Mouse (Mus musculus) testis, postnatal 10 days (tissue): ENCODE results near the gene Uqcr11.

ENCODE experiments used
- DNase-seq: peaks from one replicate; pipeline ENCODE4 v3.0.0; 2021; ENCODE audit warnings: low spot score

Gene Uqcr11

GRCm38 (mm10) chr10:80399191-80399972 lies 7.2 kb downstream of the Uqcr11 start, which contains the start of gene Mbd3:
Mbd3 (minus strand) TSS chr10:80399550.
- peak; percentile 99 for DNase-seq

GRCm38 (mm10) chr10:80398719-80399190 lies 7.9 kb downstream of the Uqcr11 start:
- peak; percentile 98 for DNase-seq

DNA sequence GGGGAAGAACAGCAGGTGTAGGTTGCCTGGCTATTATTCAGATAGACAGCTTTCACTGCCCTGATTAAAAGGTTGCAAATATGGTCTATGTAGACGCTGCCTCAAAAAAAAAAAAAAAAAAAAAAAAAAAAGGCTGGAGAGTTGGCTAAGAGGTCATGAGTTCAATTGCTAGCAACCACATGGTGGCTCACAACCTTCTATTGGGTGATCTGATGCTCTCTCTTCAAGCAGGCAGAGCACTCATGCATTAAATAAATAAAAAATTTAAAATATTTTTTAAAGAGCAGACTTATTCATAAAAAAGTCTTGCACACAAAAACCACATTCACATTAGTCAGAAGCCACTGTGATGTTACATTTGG lies 8.5 kb downstream of the Uqcr11 start:
- no peak for DNase-seq

DNA sequence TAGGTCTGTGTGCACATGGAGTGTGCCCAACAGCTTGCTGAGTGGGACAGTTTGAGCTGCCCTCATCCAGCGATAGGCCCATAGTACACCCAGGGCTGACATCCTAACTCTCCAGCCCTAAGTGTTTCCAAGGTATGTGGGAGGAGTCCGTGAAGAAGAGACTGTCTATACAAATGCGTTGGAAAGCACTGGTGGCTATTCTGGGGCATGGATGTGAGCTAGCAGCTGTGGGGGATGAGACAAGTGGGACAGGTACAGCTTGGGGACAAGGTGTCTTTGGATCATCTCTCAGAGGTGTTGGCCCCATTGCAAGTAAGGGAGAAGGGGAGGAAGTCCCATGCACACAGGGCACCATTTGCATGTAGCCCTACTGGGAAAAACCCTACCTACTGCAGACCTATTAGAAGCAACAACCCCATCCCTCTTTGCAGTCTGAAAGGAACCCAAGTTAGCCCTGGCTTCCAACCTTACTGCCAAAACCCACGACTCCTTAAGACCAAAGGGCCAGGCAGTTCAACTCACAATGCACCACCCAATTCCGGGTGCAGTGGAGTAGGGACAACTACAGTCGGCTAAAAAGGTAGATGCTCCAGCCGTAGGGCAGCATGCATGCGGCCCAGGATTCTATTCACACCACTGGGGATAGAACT lies 9.0 kb downstream of the Uqcr11 start:
- DNase-seq: no peak

- DNase-seq: no peak
These were observed 9.7 kb downstream of the Uqcr11 start for GRCm38 (mm10) chr10:80396822-80397523.

DNA sequence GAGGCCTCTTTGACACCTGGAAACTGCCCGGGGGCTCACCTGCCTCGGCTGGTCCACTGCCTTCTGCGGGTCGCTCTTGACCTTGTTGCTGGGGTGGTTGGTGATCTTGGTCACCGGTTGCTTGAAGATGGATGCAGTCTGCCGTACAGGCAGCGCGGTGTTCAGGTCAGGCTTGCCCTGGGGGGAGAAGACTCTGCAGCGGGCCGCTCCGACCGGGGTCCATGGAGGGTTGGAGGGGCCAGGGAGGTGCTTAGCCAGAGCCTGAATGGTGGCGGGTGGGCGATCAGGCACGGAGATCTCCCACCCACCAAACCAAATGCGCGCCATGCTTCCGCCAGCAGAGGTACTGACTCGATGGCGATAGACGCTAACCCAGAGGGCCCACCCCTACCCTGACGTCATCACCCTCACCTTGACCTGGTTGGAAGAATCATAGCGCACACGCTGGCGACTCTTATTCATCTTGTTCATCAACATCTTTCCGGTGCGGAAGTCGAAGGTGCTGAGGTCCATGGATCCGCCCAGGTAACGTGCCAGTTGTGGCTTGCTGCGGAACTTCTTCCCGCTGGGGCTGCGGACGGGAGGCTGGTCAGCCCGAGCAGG lies 11.5 kb downstream of the Uqcr11 start:
- no peak for DNase-seq

DNA sequence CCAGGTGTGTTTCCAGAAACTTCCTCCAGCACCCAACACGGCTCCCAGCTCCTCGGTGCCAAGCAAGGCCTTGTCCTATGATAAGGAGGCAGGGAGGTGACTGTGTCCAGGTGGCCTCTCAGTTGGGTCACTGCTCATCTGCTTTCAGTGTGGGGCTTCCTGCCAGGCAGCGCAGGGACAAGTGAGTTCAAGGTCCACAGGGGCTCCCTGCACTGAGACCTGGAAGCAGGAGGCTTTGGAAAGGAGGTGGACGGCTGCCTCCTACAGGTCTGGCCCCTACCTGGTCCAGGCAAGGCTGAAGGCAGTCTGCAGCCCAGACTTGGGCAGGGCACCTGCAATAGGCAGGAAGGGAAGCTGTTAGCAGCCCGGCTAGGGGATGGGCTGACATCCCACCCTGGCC lies 13.9 kb downstream of the Uqcr11 start:
- DNase-seq: no peak

- no peak for DNase-seq
These were observed 15.9 kb downstream of the Uqcr11 start for GRCm38 (mm10) chr10:80390697-80391096.

- no peak for DNase-seq
These were observed 17.4 kb downstream of the Uqcr11 start for GRCm38 (mm10) chr10:80389185-80389708.

GRCm38 (mm10) chr10:80388731-80389130 lies 17.9 kb downstream of the Uqcr11 start:
- DNase-seq: no peak

DNA sequence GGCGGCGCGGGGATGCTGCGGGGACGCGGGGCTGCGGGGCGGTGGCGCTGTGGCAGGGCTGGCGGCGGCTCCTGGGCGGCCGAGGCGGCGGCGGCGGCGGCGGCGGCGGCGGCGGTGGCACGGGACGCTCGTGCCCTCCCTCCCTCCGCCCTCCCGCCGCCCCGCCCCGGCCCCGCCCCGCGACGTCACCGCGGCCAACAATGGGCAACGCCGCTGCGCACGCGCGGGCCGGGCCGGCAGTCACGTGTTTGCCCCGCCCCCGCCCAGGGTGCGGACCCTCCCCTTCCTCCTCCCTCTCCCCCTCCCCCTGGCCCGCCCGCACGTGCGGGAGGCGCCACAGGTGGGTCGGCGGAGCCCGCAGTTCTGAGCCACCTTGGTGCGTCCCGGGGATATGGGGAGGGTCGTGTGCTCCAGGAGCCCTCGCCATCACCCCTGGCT lies 19.1 kb downstream of the Uqcr11 start, which contains the start of gene Mex3d:
TSS of gene Mex3d (minus strand) at position 138 of the 438 bp plus-strand sequence.
- peak; percentile 97 for DNase-seq

GRCm38 (mm10) chr10:80386735-80387471 lies 19.7 kb downstream of the Uqcr11 start:
- peak; percentile 73 for DNase-seq

DNA sequence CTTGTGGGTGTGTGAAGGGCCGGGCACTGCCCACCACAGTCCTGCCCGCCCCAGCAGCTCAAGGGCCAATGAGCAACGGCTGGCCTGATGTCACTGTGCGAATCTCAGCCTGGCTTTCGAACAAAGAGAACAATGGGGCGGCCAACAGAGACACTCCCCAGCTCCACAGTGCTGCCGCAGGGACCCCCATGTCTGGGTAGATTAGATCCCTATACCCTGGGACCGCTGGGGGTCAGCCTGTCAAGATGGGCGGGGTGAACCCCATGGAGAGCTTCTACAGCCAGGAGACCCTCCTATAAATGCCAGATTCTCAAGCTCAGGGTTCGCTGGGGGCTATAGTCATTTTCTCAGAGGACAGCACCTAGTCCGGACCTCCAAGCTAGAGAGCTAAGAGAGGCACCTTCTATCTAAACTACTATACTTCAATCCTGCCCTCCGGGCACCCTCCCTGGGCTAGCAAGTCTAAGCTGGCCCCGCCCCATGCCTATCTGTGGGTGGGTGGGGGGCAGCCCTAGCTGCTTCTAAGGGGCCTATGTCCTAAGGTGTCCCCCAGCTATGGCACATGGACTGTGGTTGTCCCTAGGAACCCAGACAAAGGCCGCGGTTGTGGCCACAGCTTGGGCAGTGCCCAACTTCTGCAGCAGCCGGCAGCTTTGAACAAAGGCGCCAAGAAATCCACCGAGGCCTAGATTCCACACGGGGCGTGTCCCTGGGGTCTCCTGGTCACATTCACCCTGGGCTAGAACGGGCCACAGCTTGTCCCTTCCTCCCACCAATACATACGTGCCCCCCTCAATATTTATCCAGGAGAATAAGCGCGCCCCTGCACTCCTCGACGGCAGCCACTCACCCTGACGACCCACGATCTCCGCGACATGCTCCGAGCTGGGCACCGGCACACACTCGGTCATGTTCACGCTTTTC lies 20.6 kb downstream of the Uqcr11 start:
- DNase-seq: no peak

DNA sequence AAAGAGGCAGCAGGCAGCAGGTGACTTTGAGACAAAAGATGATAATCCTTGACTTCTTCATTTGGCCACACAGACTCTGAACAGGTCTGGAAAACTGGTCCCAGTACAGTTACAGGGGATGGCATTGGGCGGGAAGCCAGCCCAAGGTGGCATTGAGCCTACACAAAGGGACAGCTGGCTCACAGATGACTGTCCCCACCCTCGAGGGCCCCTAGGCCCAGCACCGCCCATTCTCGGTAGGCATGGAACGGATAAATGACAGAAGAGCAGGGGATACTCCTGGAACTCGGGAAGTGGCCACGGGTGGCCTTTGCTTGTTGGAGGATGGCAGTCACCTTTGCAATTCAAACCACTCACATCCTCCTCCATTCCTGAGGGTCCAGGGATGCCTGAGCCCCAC lies 21.3 kb downstream of the Uqcr11 start:
- peak; percentile 62 for DNase-seq

GRCm38 (mm10) chr10:80384709-80385108 lies 21.9 kb downstream of the Uqcr11 start:
- DNase-seq: no peak

DNA sequence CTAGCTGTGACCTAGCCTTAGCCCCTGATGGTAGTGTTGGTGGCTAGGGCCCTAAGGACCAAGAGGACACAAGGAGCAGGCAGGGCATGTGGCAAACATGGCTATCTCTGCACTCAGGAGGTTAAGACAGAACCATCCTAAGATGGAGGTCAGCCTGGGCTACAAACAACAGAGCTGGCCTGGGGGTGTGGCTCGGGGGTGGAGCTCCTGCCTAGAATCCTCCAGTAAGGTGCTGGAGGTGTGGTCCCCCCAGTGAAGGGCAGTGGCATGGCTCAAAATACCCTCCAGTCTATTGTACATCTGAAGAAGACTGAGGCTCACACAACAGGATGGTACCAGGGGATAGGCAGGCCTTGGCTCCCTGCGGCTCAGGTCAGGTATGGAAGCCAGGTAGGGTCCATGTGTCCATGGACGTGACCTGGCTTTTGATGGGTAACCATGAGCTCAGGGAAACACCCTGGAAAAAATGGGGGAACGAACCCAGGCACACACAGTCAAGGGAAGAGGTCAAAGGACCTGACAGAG lies 22.5 kb downstream of the Uqcr11 start:
- DNase-seq: no peak

- no peak for DNase-seq
These were observed 23.2 kb downstream of the Uqcr11 start for GRCm38 (mm10) chr10:80383431-80383830.

- no peak for DNase-seq
These were observed 23.8 kb downstream of the Uqcr11 start for GRCm38 (mm10) chr10:80382641-80383365.

- peak; percentile 86 for DNase-seq
These were observed 28.9 kb downstream of the Uqcr11 start for GRCm38 (mm10) chr10:80377716-80378115.
